Mouse (Mus musculus) embryo, embryonic 9.5 days (tissue): ENCODE measurements around the gene Ssna1.

ENCODE experiments used
- DNase-seq: peaks from one replicate; pipeline ENCODE4 v3.0.0-alpha.2; 2017; ENCODE audit errors: extremely low spot score

Gene Ssna1

DNA sequence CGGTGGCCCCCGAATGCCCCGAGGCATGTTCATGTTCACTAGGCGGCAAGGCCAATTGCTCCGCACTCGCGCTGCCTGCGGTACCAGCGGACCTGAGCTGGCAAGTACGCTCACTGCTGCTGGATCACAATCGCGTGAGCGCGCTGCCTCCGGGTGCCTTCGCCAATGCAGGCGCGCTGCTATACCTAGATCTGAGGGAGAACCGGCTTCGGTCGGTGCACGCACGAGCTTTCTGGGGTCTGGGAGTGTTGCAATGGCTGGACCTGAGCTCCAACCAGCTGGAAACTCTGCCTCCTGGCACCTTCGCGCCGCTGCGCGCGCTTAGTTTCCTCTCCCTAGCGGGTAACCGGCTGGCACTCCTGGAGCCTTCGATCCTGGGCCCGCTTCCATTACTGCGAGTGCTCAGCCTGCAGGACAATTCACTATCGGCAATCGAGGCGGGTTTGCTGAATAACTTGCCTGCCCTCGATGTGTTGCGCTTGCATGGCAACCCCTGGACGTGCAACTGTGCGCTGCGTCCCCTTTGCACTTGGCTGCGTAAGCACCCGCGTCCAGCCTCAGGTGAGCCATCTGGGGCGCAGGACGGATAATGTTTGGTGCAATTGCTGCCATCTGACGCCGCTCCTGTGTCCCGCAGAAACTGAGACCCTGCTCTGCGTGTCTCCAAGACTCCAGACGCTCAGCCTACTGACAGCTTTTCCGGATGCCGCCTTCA lies 18.0 kb upstream of the Ssna1 start:
- DNase-seq: no peak

DNA sequence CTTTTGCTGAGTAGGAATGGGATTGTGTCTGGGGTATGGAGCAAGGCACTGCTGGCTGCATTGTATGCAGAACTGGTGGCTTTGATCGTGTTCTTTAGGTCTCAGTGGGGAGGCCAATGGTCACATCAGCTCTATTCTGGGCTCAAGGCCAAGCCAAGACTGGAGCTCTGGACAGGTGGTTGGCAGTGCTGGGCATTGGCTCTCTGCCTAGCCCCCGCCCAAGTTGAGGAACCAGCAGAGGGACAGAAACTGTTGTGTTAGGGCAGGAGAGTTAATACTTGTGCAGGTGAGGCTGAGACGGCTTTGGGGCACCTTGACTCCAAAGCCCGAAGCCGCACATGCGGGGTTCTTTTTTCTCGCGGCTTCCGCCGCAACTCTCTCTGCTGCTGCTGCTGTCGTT lies 17.4 kb upstream of the Ssna1 start, which contains the start of gene Lrrc26:
Lrrc26 (plus strand) TSS at position 265 of the 400 bp plus-strand sequence.
- no peak for DNase-seq

DNA sequence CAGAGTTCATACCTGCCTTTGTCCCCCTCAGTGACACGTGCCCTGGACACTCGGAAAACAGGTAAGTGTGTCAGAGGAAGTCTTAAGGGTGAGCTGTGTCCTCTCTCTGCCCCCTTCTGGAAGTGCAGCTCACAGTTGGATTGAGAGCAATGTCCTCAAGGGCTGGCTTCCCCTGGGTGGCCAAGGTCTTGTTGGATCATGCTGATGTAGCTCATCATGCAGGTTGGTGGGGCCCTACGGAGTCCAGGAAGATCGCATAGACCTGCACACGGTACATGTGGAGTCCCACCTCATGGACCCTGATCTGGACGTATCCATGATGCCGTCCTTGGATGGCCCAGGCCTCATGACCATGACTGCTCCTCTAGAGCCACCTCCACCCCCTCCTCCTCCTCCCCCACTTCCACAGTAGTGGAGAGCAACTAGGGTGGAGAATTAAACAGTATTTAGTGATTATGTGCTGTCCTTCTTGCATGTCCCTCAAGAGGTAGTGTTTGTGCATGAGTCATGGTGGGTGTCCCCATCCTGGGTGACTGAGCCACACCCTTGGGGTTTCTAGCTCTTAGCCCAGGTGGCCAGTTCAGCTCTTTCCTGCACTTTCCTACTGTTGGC lies 16.6 kb upstream of the Ssna1 start:
- no peak for DNase-seq

DNA sequence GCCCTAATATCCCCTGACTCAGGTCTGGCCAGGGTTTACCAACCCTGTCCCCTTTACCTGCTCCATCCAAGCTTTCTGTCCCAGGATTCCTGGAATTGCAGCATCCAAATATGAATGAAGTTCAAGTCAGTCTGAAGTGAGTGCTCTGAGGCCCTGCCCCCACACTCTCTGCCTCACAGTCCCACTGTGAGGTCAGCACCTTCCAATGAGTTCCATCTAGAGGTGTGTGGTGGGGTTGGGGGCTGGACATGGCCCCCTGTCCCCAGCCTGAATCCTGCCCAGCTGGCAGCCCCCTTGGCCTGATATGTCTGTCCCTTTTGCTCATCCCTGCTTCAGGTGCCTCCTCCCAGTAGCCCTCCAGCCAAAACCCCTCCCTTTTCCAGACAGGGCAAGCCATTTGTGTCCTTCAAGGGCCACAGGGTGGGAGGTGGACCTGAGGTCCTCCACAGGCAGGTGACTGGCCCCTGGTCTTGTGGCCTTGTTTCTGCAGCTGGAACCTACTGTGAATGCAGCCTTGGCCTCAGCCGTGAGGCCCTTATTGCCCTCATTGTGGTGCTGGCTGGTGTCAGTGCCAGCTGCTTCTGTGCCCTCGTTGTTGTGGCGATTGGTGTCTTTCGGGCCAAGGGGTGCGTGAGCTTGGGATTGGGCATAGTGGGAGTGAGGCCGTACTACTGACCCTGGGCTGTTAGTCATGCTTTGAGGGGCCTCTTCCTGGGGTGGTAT lies 15.8 kb upstream of the Ssna1 start, which contains the start of gene Tmem210:
Tmem210 (plus strand) TSS at position 219 of the 723 bp plus-strand sequence.
- no peak for DNase-seq

DNA sequence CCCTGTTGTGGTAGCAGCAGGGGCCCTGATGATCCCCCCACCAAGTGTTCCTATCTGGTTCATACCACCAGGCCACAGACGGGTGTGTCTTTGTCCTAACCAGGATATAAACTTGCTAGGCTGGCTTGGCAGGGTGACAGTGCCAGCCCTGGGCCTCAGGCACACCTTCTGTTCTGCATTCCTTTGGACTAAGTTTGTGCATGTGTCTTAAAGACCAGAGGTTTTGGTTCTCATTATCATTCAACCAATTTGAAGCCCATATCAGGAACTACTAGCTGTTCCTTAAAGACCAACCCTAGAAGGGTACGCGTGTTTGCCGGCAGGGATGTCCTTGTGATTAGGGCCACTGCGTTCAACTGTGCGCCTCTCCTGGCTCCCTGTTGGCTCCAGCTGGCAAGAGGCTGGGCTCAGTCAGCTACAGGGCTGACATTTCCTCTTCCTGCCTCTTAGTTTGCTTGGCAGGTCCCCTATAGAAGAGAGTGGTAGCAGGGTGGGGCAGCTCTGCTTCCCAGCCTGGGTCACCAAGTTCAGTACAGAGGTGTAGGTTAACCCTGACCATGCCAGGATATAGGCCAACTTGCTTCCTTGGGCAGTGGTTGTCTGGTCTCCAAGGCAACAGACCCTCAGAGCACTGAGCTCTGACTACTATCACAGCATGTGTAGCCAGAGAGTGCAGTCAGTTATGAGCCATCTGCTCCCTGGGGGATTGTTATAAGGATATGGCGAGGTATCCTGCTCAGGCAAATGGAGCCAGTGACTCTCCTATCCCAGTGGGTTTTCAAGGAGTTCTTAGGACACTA lies 14.8 kb upstream of the Ssna1 start:
- no peak for DNase-seq

DNA sequence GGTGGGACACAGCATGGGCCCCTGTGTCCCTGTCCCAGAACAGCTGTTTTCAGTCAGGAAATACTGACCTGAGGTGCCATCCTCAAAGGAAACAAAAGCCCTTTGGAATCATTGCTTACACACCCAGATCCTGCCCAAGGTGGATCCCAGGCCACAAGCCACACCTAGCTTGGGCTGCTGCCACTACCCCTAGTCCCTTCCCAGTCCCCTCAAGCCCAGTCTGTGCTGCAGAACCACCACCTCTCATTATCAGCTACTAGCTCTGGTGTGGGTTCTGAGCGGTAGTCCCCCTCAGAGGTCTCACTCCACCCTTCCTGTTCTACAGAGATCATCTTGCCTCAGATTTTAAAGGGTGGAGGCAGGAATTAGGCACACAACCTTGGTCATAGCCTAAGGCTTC lies 14.1 kb upstream of the Ssna1 start:
- DNase-seq: no peak

DNA sequence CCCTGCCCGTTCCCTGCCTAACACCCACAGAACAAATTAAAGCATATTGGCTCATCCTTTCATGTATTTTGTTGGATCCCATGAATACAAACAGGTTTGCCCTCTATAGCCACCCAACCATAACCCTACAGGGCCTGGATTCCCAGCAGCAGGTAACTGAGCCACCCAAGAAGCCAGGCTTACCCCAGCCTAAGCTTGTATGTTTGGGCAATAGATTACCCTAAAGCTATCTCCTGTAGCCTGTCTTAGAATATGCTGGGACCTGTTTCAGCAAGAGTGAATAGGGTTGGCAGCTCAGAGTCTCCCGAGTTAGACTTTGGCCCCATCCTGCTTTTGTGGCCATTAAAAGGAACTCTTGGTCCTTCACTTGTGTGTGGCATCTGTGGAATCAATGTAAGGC lies 13.3 kb upstream of the Ssna1 start:
- DNase-seq: no peak

DNA sequence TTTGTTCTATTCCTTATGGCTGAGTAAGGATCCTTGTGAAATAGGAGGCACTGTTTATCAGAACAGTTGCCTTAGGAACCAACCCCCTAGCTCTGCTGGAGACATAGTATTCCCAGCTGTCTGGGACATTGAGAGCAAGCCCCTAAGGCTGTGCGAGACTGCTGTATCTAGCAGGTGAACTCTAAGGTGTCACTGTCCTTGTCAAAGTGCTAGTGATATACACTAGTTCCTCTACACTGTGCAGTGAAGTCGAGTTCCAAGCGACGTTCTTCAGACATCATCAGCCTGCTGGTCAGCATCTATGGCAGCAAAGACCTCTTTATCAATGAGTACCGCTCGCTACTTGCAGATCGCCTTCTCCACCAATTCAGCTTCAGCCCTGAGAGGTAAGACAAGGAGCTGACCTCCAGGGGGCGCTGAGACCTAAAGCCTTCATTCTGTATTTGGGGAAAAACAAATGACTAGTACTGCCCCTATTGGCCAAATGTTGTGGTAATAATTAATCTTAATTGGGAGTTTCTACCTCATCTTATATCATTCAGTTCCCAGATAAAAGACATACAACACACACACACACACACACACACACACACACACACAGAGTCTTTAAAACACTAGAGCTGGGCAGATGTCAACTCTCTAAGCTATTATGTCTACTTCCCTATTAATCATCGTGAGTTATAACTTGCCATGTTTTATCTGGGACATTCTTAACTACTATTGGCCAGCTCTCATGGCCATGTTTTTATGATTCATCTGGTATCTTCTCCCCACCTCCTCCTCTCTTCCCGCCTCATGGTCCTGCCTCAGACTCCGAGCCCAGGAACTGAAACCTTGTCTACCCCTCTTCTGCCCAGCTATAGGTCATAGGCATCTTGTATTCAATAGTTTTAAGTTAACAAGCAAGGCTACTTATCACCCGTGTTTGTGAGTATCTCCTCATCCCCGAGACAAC lies 7.0 kb upstream of the Ssna1 start:
- DNase-seq: peak; percentile 64

DNA sequence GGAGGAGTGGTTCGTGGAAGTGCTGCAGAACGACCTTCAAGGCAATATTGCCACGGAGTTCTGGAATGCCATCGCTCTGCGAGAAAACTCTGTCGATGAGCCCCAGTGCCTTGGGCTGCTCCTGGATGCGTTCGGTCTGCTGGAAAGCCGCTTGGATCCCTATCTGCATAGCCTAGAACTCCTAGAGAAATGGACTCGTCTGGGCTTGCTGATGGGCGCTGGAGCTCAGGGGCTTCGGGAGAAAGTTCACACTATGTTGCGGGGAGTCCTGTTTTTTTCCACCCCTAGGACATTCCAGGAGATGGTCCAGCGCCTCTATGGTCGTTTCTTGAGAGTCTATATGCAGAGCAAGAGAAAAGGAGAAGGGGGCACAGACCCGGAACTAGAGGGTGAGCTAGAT lies 772 bp upstream of the Ssna1 start:
- no peak for DNase-seq

DNA sequence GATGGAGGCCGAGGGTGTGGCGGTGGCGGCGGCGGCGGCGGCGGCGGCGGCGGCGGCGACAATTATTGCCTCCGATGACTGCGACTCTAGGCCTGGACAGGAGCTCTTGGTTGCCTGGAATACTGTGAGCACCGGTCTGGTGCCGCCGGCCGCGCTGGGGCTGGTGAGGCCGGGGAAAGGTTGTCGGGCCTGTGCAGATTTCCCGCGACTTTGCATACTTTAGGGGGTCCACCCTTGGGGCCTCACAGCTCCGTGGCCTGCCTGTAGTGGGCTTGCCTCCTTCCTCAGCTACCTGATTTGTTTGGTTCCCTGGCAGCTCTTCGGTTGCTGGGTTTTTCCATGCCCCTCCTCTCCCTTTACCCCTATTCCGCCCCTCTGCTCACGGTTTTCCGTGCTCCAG lies 277 bp upstream of the Ssna1 start:
- no peak for DNase-seq

DNA sequence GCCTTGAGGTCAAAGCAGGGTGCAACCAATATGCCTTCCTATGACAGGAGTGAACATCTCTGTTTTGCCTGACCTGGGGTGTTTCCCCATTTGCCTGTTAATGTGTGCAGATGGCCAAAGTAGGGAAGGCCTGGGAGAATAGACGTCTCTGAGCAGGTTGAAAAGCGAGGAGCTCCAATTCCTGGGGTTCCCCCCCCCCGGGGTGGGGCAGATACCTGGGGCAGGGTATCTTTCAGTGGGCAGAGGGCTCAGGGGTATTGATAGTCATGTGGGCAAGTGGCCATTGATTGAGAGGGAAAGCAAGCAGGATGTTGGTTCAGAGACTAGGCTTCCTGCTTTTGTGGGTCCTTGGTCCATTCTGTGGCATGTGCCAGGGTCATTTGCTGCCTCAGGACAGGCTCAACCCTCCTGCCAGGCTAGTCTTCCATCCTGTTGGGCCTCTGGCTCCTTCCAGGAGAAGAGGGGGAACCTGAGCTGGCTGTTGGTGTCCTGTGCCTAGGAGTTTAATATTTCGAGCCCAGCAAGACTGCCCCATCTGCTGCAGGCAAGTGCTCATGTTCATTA lies 4.4 kb downstream of the Ssna1 start:
- no peak for DNase-seq

DNA sequence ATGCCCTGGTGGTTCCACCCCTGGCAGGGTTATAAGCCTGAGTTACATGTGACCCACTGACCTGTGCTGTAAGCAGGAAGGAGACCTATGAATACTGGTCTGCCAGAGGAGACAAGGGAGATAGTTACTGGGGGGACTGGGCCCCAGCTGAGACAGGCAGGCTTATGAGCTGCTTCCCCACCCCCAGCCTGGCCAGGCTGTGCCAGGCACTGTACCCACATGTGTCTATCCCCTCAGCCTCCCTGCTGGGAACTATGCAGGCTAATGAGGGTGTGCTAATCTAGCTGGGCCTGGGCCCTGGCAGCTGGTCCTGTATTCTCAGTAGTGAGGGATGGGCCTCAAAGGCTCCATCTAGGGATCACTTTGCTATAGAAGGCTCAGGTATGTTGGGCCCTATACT lies 5.0 kb downstream of the Ssna1 start:
- no peak for DNase-seq

DNA sequence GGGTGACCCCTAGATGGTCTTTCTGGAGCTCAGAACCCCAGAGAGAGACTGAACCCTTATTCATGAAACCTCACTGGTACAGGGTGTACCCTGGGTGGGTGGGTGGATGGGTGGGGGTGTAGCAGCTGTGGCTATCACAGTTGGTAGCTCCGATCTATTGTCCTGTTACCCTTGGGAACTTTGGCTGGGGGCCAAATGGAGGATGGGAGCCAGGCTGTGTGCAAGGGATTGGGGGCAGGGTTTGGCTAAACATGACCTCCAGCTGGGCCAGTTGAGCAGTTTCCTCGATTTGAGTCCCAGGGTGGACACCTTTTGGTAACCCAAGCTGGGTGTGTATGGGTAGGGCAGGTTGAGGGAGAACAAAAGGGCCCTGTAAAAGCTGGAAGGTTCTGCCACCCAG lies 5.5 kb downstream of the Ssna1 start:
- no peak for DNase-seq

DNA sequence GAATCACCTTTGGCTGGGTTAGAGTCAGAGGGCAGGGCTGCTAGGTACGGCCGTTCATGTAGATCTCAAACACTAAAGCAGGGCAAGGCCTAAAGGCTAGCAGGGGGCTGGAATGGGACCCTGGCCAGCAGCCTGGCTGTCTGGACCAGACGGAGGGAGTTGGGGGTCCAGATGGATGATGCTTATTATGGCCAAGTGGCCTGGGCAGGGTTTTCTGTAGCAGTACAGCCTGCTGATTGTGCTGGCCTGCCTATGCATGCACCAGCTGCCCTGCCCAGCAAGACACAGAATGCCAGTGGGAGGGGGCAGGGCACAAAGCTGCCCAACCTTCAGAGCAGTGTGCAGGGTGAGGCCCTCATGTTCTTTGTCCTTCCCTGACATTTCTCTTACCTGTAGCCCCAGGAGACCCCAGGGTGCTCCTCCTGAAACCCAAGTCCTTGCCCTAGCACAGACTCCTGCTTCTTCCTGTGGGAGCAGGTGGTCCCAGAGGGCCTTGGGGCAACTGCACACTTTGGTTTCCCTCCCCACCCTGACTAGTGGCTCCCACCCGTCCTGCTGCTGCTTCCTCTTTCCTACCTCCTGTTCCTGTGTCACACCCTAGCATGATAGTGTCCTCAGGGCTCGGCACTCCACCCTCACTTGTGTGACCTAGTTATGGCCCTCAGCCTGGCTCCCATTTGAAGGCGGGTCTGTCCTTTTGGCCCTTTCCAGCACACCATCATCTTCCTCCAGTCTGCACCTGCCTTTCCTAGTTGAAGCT lies 6.2 kb downstream of the Ssna1 start:
- no peak for DNase-seq

DNA sequence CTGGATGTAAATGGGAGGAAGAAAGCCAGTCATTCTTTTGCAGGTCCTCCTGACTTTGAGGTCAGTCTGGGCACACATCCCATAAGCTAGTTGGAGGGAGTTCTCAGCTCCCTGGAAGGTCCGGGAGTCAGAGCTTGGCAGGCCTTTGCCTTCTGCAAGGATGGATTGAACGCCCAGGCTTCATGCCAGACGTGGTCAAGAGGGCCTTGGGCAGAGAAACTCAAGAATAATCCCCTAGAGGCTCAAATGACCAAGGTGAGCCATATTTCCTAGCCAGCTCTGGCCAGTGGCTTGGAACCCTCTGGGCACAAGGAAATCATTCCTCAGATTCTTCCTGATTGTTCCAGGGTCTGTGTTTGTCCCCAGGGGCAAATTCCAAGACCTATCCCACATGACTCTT lies 7.4 kb downstream of the Ssna1 start:
- no peak for DNase-seq

DNA sequence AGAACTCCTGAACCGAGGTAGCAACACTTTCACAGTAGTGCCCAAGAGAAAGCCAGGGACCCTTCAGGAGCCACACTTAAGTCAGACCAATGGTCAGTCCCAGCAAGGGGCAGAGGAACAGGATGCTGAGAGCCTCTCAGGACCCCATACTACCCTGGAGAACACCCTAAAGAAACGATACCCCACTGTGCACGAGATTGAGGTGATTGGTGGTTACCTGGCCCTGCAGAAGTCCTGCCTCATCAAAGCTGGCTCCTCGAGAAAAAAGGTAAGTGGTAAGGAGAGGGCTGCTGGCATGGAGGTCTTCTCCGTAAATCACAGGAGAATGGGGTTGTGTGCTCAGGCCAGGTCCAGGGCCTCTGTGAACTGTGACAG lies 8.0 kb downstream of the Ssna1 start:
- no peak for DNase-seq

DNA sequence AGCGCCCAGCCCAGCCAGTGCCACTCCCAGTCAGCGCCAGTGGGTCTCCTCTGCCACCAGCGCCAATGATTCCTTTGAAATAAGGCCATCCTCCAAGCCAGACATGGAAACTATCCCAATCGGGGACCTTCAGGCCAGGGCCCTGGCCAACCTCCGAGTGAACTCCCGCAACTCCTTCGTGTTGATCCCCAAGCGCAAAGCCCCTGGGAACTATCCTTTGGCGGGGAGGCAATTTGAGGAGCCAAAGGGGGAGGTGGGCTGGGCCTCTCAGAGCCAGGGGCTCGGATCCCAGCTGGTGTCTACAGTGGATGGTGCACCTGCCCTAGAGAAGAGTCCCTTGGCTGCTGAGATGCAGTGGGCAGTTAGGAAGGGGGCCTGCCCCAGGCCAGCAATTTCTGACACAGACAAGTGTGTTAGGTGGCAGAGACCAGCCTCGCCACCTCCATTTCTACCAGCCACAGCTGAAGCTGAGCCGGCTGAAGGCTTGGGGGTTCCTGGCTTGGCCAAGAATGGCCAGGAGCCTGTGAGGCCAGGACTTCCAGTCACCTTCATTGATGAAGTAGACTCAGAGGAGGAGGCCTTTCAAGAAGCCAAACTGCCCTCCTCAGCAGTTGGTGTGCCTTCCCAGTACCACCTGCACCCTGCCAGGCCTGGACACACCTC lies 8.5 kb downstream of the Ssna1 start:
- no peak for DNase-seq

DNA sequence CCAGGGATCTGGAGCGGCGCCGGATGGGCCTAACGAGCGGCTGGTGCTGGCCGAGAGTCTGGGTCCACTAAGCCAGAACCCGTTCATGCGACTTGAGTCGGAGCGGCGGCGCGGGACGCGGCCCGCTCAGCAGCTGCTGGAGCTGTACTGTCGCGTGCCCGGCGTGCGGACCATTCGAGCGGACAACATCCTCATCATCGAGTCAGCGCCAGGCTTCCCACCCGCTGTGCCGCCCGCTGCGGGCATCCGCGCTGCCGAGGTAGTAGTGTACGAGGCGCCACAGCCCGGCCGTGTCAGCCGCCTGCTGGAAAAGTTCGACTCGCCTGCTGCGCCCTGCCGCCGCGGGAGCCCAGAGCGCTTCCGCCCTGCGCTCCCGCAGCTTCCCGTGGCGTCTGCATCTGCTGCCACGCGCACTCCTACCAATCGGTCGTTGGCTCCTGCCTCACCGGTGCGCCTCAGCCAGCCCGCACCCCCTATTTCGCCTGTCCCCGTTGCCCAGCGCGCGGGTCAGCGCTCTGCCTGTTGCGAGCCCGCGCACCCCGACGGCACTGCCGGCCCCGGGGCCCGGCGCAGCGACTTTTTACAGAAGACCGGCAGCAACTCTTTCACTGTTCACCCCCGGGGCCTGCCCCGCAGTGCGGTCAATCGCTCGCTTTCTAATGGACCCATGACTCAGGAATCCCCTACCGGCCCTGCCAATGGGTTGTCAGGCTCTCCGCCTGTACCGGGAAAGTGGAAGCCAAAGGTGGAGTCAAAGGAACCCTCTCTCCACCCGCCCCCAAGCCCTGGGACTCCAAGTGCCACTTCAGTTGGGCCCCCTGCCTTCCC lies 9.2 kb downstream of the Ssna1 start:
- peak; percentile 16 for DNase-seq
